ENCODE assay signal across 25 mouse cellular contexts in the genomic region with DNA sequence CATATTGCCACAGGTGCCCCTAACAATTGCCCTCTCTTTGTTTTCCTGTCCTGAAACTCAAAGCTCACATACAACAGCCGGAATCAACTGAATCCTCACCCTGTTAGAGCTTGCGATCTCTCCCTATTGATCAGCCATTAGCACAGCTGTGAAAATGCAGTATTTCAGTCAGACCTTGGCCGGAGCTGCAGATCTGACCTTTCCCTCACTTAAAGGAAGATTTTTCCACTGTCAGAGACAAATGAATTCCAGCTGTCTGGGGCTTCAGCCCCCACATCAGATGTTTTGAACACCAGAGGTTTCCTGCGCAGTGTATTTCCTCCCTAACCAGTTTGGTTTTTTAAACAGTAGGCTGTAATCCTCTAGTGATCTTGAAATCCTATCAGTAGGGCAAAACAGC.
DNase-seq lines count a peak whose midpoint lies in the region; ATAC-seq lines count a peak whose summit lies in the region.
"Had no signal": no experiment of that assay in that cellular context is flagged by ENCODE, and none has a peak within 500 bp of the region (broad histone marks: within the 10 kb centered on the region; RNA-seq: fewer than 3 reads in every experiment).

No protein-coding gene starts in this region.

- 62% methylated on average over 4 of the region's 4 CpGs for WGBS in hindbrain, embryonic 14.5 days
- 58% methylated on average over 4 of the region's 4 CpGs for WGBS in hindbrain, embryonic 13.5 days

- no peak overlapping the region for H3K4me3 ChIP-seq in hindbrain, embryonic 14.5 days (replicated peaks; ENCODE audit: low read length)
- H3K4me3 ChIP-seq in hindbrain, embryonic 13.5 days: no peak overlapping the region
- H3K4me3 ChIP-seq: hindbrain, embryonic 15.5 days; layer of hippocampus, adult 2 months; limb, embryonic 12.5 days; midbrain, embryonic 12.5 days had no signal

- no peak for ATAC-seq in CD4-positive, CD25-positive, alpha-beta regulatory T cell, adult 4 months
- no peak for ATAC-seq in hindbrain, embryonic 14.5 days (ENCODE audit: low FRiP score)
- ATAC-seq in hindbrain, embryonic 13.5 days (ENCODE audit: low FRiP score): no peak
- ATAC-seq: forebrain, embryonic 16.5 days; intestine, embryonic 16.5 days had no signal

- no peaks in the 10 kb centered on the region for H3K9me3 ChIP-seq in hindbrain, embryonic 14.5 days (ENCODE audit: control insufficient read depth, low read length)
- no peaks in the 10 kb centered on the region for H3K9me3 ChIP-seq in hindbrain, embryonic 13.5 days
- H3K9me3 ChIP-seq: hindbrain, embryonic 15.5 days; limb, embryonic 12.5 days; midbrain, embryonic 12.5 days had no signal

- H3K27ac ChIP-seq in hindbrain, embryonic 14.5 days: 0 out of 2 replicates have a peak overlapping the region, but pooled peaks have one; percentile 14
- H3K27ac ChIP-seq in hindbrain, embryonic 13.5 days: no peak overlapping the region
- H3K27ac ChIP-seq: hindbrain, embryonic 15.5 days; layer of hippocampus, adult 2 months; limb, embryonic 12.5 days; midbrain, embryonic 12.5 days had no signal

- H3K36me3 ChIP-seq in hindbrain, embryonic 14.5 days (replicated peaks; ENCODE audit: control insufficient read depth, insufficient read depth): no peaks in the 10 kb centered on the region
- H3K36me3 ChIP-seq in hindbrain, embryonic 13.5 days: no peaks in the 10 kb centered on the region
- H3K36me3 ChIP-seq: hindbrain, embryonic 15.5 days; limb, embryonic 12.5 days; midbrain, embryonic 12.5 days had no signal

- H3K4me2 ChIP-seq in hindbrain, embryonic 14.5 days (replicated peaks): no peak overlapping the region
- no peak overlapping the region for H3K4me2 ChIP-seq in hindbrain, embryonic 13.5 days
- H3K4me2 ChIP-seq: hindbrain, embryonic 15.5 days; limb, embryonic 12.5 days; midbrain, embryonic 12.5 days had no signal

- no peak overlapping the region for H3K9ac ChIP-seq in hindbrain, embryonic 14.5 days
- H3K9ac ChIP-seq in hindbrain, embryonic 13.5 days: no peak overlapping the region
- H3K9ac ChIP-seq: hindbrain, embryonic 15.5 days; limb, embryonic 12.5 days; midbrain, embryonic 12.5 days had no signal

- H3K4me1 ChIP-seq in hindbrain, embryonic 14.5 days (replicated peaks; ENCODE audit: control insufficient read depth, insufficient read depth, low read length): no peaks in the 10 kb centered on the region
- H3K4me1 ChIP-seq in hindbrain, embryonic 13.5 days (replicated peaks): 0 out of 2 replicates have a peak, but pooled peaks cover 4% of the 10 kb centered on the region
- H3K4me1 ChIP-seq: hindbrain, embryonic 15.5 days; midbrain, embryonic 12.5 days had no signal

- H3K27me3 ChIP-seq in hindbrain, embryonic 14.5 days (ENCODE audit: control insufficient read depth, insufficient read depth, low read length): no peaks in the 10 kb centered on the region
- H3K27me3 ChIP-seq in hindbrain, embryonic 13.5 days: no peaks in the 10 kb centered on the region
- H3K27me3 ChIP-seq: hindbrain, embryonic 15.5 days; limb, embryonic 12.5 days; midbrain, embryonic 12.5 days had no signal

- DNase-seq in CD4-positive, CD25-positive, alpha-beta regulatory T cell, adult 2 months (ENCODE audit: low read depth, low spot score): peak; percentile 24
- no peak for DNase-seq in hindbrain, embryonic 14.5 days (ENCODE audit: low spot score)
- DNase-seq in thymus, postnatal 0 days (ENCODE audit: low spot score): peak; percentile 22
- DNase-seq in thymus, adult 18-20 months: no peak
- DNase-seq in gastrocnemius, adult 18-20 months (ENCODE audit: low spot score): no peak
- no peak for DNase-seq in lung, adult 18-20 months
- DNase-seq: adrenal gland, postnatal 14 days; cerebellum, adult 8-10 months; cerebellum, postnatal 36 days; gastrocnemius, postnatal 36 days; heart, postnatal 36 days; kidney, adult 9 months; kidney, postnatal 14 days; lung, postnatal 10 days; right cerebral cortex, postnatal 14 days; spleen, adult 18-20 months; thymus, postnatal 14 days had no signal

Comparison
In these comparisons a context has a peak if more than half of its experiments do, and no peak if none do; other contexts are left out.
1. DNase-seq: peak in CD4-positive, CD25-positive, alpha-beta regulatory T cell, adult 2 months (single experiment) and thymus, postnatal 0 days (single experiment); none in hindbrain, embryonic 14.5 days (single experiment), thymus, adult 18-20 months (0 of 2), gastrocnemius, adult 18-20 months (single experiment) and lung, adult 18-20 months (0 of 2).